In the genomic region with DNA sequence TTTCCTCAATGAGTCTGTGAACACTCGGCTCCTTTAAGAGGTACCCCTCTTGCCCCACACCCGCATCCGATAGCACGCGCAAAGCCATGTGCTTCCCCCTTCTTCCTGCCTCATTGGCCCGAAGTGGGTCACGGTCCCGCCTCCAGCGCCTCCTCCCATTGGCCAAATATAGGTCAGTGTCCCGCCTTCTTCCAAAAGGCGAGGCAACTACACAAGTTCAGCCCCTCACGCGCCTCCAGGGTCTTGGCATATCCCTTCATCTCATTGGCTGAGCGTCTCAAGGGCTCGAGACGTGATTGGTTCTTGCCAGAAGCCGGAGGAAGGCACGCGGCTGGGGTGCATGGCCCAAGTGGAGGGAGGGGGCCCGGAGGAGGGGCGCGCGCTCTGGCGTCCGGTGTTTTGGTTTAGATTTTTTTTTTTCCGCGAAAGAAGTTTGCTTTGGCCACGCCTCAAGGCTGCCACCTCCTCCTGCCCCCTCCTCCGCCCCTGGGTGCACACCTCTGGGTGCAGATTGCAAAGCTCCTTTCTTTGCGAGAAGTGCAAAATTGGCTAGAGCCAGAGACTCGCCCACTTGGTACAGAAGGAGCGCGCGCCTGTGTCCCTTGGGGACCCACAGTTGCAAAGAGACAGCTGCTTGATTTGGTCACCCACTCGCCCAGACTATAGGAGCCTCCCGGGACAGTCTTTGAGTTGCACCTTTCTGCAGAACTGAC, we compare ENCODE assay signal across 7 mouse cellular contexts. TPM values are rescaled to one million over a fixed set of nuclear protein-coding genes. Genes with fewer than 3 reads are reported as not detected.
DNase-seq lines count a peak whose midpoint lies in the region; ATAC-seq and TF ChIP-seq lines count a peak whose summit lies in the region.

TSS of gene Dbp (plus strand) at position 359 of the 713 bp plus-strand sequence.

- intact Hi-C loops in left cerebral cortex, postnatal 4 days (cut with DNase I): loop anchor here (5.0 kb wide), 1 partner anchor 63 kb away; no protein-coding TSS in a partner anchor

- no peak for TF ChIP-seq CTCF in small intestine, adult 2 months (IDR thresholded peaks at IDR 0.05; ENCODE audit: extremely low read depth, insufficient read length, insufficient replicate concordance, low read depth, low read length)

- no peaks in the 10 kb centered on the region for H3K36me3 ChIP-seq in intestine, embryonic 16.5 days (ENCODE audit: control insufficient read depth, insufficient read depth, low read length)
- H3K36me3 ChIP-seq in midbrain, embryonic 12.5 days: peaks cover under 1% of the 10 kb centered on the region; the same call in 1 of the 2 replicates
- H3K36me3 ChIP-seq in small intestine, adult 2 months (ENCODE audit: control insufficient read depth, insufficient read depth, low read length): peaks cover 18% of the 10 kb centered on the region

- peaks cover 10% of the 10 kb centered on the region for H3K27me3 ChIP-seq in intestine, embryonic 16.5 days (replicated peaks; ENCODE audit: control insufficient read depth, insufficient read depth, low read length)
- peaks cover 17% of the 10 kb centered on the region for H3K27me3 ChIP-seq in midbrain, embryonic 12.5 days
- H3K27me3 ChIP-seq in small intestine, adult 2 months (ENCODE audit: control insufficient read depth, insufficient read depth, low read length): peaks cover 7% of the 10 kb centered on the region

- whole genome bisulfite sequencing in intestine, embryonic 16.5 days: 0% methylated on average over 36 of the region's 36 CpGs
- under 1% methylated on average over 36 of the region's 36 CpGs for WGBS in midbrain, embryonic 12.5 days
- under 1% methylated on average over 36 of the region's 36 CpGs for WGBS in small intestine, adult 2 months

- H3K4me1 ChIP-seq in intestine, embryonic 16.5 days (ENCODE audit: control insufficient read depth, insufficient read depth, low read length): peaks cover 54% of the 10 kb centered on the region
- peaks cover 85% of the 10 kb centered on the region for H3K4me1 ChIP-seq in midbrain, embryonic 12.5 days
- peaks cover 33% of the 10 kb centered on the region for H3K4me1 ChIP-seq in small intestine, adult 2 months (ENCODE audit: control insufficient read depth, insufficient read depth, insufficient read length, low read length)

- peak; percentile 89 for TF ChIP-seq POLR2A in small intestine, adult 2 months (IDR thresholded peaks at IDR 0.05; ENCODE audit: low read depth, low read length)

- H3K27ac ChIP-seq in intestine, embryonic 16.5 days (ENCODE audit: low read length): peak within 1 kb of the TSS; percentile 93
- peak within 1 kb of the TSS; percentile 88 for H3K27ac ChIP-seq in midbrain, embryonic 12.5 days (replicated peaks)
- peak within 1 kb of the TSS; percentile 99 for H3K27ac ChIP-seq in small intestine, adult 2 months (ENCODE audit: insufficient read depth, low read depth, low read length)

- H3K9ac ChIP-seq in intestine, embryonic 16.5 days (ENCODE audit: low read depth, low read length): peak within 1 kb of the TSS; percentile 76
- peak within 1 kb of the TSS; percentile 51 for H3K9ac ChIP-seq in midbrain, embryonic 12.5 days (replicated peaks)

- peak within 1 kb of the TSS; percentile 99 for H3K4me2 ChIP-seq in intestine, embryonic 16.5 days (ENCODE audit: low read depth, low read length)
- peak within 1 kb of the TSS; percentile 98 for H3K4me2 ChIP-seq in midbrain, embryonic 12.5 days (replicated peaks)

- peak; percentile 79 for ATAC-seq in intestine, embryonic 16.5 days
- ATAC-seq in midbrain, embryonic 12.5 days (ENCODE audit: low FRiP score, low read depth): peak; percentile 82

- peak within 1 kb of the TSS; percentile 70 for H3K4me3 ChIP-seq in intestine, embryonic 16.5 days (ENCODE audit: low read length)
- peak within 1 kb of the TSS; percentile 58 for H3K4me3 ChIP-seq in midbrain, embryonic 12.5 days
- H3K4me3 ChIP-seq in small intestine, adult 2 months (ENCODE audit: low read depth, low read length): peak within 1 kb of the TSS; percentile 92

- peak; percentile 100 for DNase-seq in adrenal gland, adult 2 months
- DNase-seq in embryo, embryonic 9.5 days (ENCODE audit: extremely low spot score): peak; percentile 99
- DNase-seq in gastrocnemius, postnatal 4 days (ENCODE audit: low spot score in 2 of 2): peak; percentile 93 to 97
- DNase-seq in left cerebral cortex, postnatal 4 days: peak; percentile 99

- H3K9me3 ChIP-seq in intestine, embryonic 16.5 days (ENCODE audit: control insufficient read depth, low read length): no peaks in the 10 kb centered on the region
- no peaks in the 10 kb centered on the region for H3K9me3 ChIP-seq in midbrain, embryonic 12.5 days

RNA-seq across cellular contexts. Expression of gene Dbp, which starts in this region (rescaled TPM):
- 100 to 1,000 TPM in 1 of 2 experiments, 10 to 100 TPM in 1; 54.3 to 225 TPM for total RNA-seq in adrenal gland, adult 2 months (2021)
- 569 and 796 TPM in 2 replicates for polyA plus RNA-seq in adrenal gland, adult 2 months (2012; rRNA removed)
- total RNA-seq in gastrocnemius, postnatal 4 days (2021): 10 to 100 TPM; 22.1 to 26.9 TPM
- polyA plus RNA-seq in intestine, embryonic 16.5 days (2015; fragmentation: Nextera tagmentation; extraction: Ambion mirVana): 2.3 and 3.2 TPM in 2 replicates
- 10 to 100 TPM; 19.1 to 22.2 TPM for total RNA-seq in left cerebral cortex, postnatal 4 days (2021)
- polyA plus RNA-seq in midbrain, embryonic 12.5 days (2016; fragmentation: Nextera tagmentation; extraction: Ambion mirVana): 4.5 and 4.6 TPM in 2 replicates
- 8.9 and 13.1 TPM in 2 replicates for polyA plus RNA-seq in small intestine, adult 2 months (2012; rRNA removed)

Comparison
In these comparisons a context has a peak if more than half of its experiments do, and no peak if none do; other contexts are left out.
1. Peak in every context shown above with its lines: DNase-seq, ATAC-seq, H3K4me3 ChIP-seq and H3K27ac ChIP-seq.
2. RNA of gene Dbp (polyA plus RNA-seq): 569 to 796 TPM in adrenal gland, adult 2 months; 8.9 to 13.1 TPM in small intestine, adult 2 months, 4.5 to 4.6 TPM in midbrain, embryonic 12.5 days and 2.3 to 3.2 TPM in intestine, embryonic 16.5 days; every median in the first group is over 10 times any median in the second.